In genomic region chr6:15728844-15729577, GRCm38 (mm10) we compare ENCODE assay signal across 16 mouse cellular contexts. TPM values are rescaled to one million over a fixed set of nuclear protein-coding genes. Genes with fewer than 3 reads are reported as not detected.
DNase-seq lines count a peak whose midpoint lies in the region; ATAC-seq and TF ChIP-seq lines count a peak whose summit lies in the region.
"Had no signal": no experiment of that assay in that cellular context is flagged by ENCODE, and none has a peak within 500 bp of the region (broad histone marks: within the 10 kb centered on the region; RNA-seq: fewer than 3 reads in every experiment).

No protein-coding gene starts in this region.

- no peak overlapping the region for H3ac ChIP-seq in C2C12 (ENCODE audit: control insufficient read depth, insufficient read length, low read depth)

- ATAC-seq in kidney, embryonic 15.5 days (replicated peaks; ENCODE audit: low FRiP score) = no peak
- ATAC-seq in Patski = peak; percentile 18
- ATAC-seq in megakaryocyte, adult 5-6 weeks (ENCODE audit: poor library complexity, severe bottlenecking) = peak; percentile 85
- no peak for ATAC-seq in hindbrain, embryonic 11.5 days (ENCODE audit: low FRiP score)

- H3K79me3 ChIP-seq in C2C12 (ENCODE audit: low read depth) = peaks cover 47% of the 10 kb centered on the region

- no peaks in the 10 kb centered on the region for H3K9me3 ChIP-seq in kidney, embryonic 15.5 days (replicated peaks)
- no peaks in the 10 kb centered on the region for H3K9me3 ChIP-seq in hindbrain, embryonic 11.5 days (ENCODE audit: control insufficient read depth, low read length)
- H3K9me3 ChIP-seq: forebrain, embryonic 12.5 days; limb, embryonic 13.5 days; stomach, embryonic 15.5 days had no signal

- H3K9ac ChIP-seq in kidney, embryonic 15.5 days = no peak overlapping the region
- H3K9ac ChIP-seq in hindbrain, embryonic 11.5 days (ENCODE audit: low read depth, low read length) = no peak overlapping the region
- H3K9ac ChIP-seq: forebrain, embryonic 12.5 days; limb, embryonic 13.5 days; stomach, embryonic 15.5 days had no signal

- in situ Hi-C loops in Patski (cut with MboI; ENCODE audit: low pct_unique_long_range_greater_than_20kb) = loop anchor here (5.0 to 25.0 kb wide), 3 partner anchors 63 to 1833 kb away; partner anchors contain the start of gene Tes

- no peak for DNase-seq in kidney, postnatal 14 days
- DNase-seq in Patski (ENCODE audit: low read depth, low spot score) = no peak
- DNase-seq in ovary, postnatal 36 days (ENCODE audit: low spot score) = no peak
- DNase-seq in thymus, postnatal 25 days = no peak
- no peak for DNase-seq in hindbrain, embryonic 11.5 days (ENCODE audit: low spot score)
- DNase-seq: adrenal gland, adult 8-10 months; cerebellum, adult 18-20 months; lung, postnatal 14 days; retina, postnatal 1 day had no signal

- 79% methylated on average over 6 of the region's 6 CpGs for WGBS in kidney, embryonic 15.5 days
- 90% methylated on average over 6 of the region's 6 CpGs for WGBS in hindbrain, embryonic 11.5 days

- no peaks in the 10 kb centered on the region for H3K27me3 ChIP-seq in kidney, embryonic 15.5 days
- no peaks in the 10 kb centered on the region for H3K27me3 ChIP-seq in C2C12 (ENCODE audit: control insufficient read depth, insufficient read depth, insufficient read length)
- H3K27me3 ChIP-seq in Patski = no peaks in the 10 kb centered on the region
- no peaks in the 10 kb centered on the region for H3K27me3 ChIP-seq in hindbrain, embryonic 11.5 days (ENCODE audit: control insufficient read depth, insufficient read depth, low read length)
- H3K27me3 ChIP-seq: forebrain, embryonic 12.5 days; limb, embryonic 13.5 days; stomach, embryonic 15.5 days had no signal

- no peak overlapping the region for H3K4me2 ChIP-seq in kidney, embryonic 15.5 days
- H3K4me2 ChIP-seq in hindbrain, embryonic 11.5 days (replicated peaks; ENCODE audit: low read depth, low read length) = no peak overlapping the region
- H3K4me2 ChIP-seq: forebrain, embryonic 12.5 days; limb, embryonic 13.5 days; stomach, embryonic 15.5 days had no signal

- peaks cover 32% of the 10 kb centered on the region for H3K4me1 ChIP-seq in kidney, embryonic 15.5 days
- no peaks in the 10 kb centered on the region for H3K4me1 ChIP-seq in hindbrain, embryonic 11.5 days (replicated peaks; ENCODE audit: control insufficient read depth, insufficient read depth, low read length)
- H3K4me1 ChIP-seq: stomach, embryonic 15.5 days had no signal

- no peaks in the 10 kb centered on the region for H3K36me3 ChIP-seq in kidney, embryonic 15.5 days
- peaks cover 19% of the 10 kb centered on the region for H3K36me3 ChIP-seq in C2C12 (ENCODE audit: control insufficient read depth, insufficient read depth)
- no peaks in the 10 kb centered on the region for H3K36me3 ChIP-seq in hindbrain, embryonic 11.5 days (ENCODE audit: control insufficient read depth, insufficient read depth, low read length)
- H3K36me3 ChIP-seq: forebrain, embryonic 12.5 days; stomach, embryonic 15.5 days had no signal

- peak overlapping the region; percentile 59 for H3K27ac ChIP-seq in kidney, embryonic 15.5 days
- H3K27ac ChIP-seq in hindbrain, embryonic 11.5 days (ENCODE audit: low read depth, low read length) = no peak overlapping the region
- H3K27ac ChIP-seq: forebrain, embryonic 12.5 days; limb, embryonic 13.5 days; stomach, embryonic 15.5 days had no signal

- TF ChIP-seq CTCF in C2C12 (IDR thresholded peaks at IDR 0.05; ENCODE audit: control insufficient read depth, insufficient read depth, insufficient read length) (no peak), Patski (IDR thresholded peaks at IDR 0.05) (no peak)

- POLR2A ChIA-PET in Patski (lab: Charles Lee) = interaction anchor here (0.5 to 2.0 kb wide), 2 partner anchors 66 to 327 kb away, joined by 3 to 7 read pairs; no protein-coding TSS in a partner anchor

- H3K79me2 ChIP-seq in C2C12 (ENCODE audit: control insufficient read depth, insufficient read depth) = peaks cover 90% of the 10 kb centered on the region

- CTCF ChIA-PET in Patski (lab: Charles Lee) = interaction anchor here (1.0 to 10.6 kb wide), 7 partner anchors 9 to 100 kb away, joined by 3 to 51 read pairs (median 3); no protein-coding TSS in a partner anchor

- H3K4me3 ChIP-seq in kidney, embryonic 15.5 days (replicated peaks) = no peak overlapping the region
- no peak overlapping the region for H3K4me3 ChIP-seq in C2C12 (ENCODE audit: insufficient read depth, poor library complexity, severe bottlenecking)
- H3K4me3 ChIP-seq in hindbrain, embryonic 11.5 days (ENCODE audit: low read depth, low read length) = no peak overlapping the region
- H3K4me3 ChIP-seq: forebrain, embryonic 12.5 days; limb, embryonic 13.5 days; stomach, embryonic 15.5 days had no signal

TF ChIP-seq in C2C12, 6 proteins besides CTCF, POLR2A, EP300 and RAD21:
- TF ChIP-seq MAX (IDR thresholded peaks at IDR 0.05) = peak; percentile 64
- peak; percentile 41 for TF ChIP-seq USF1 (IDR thresholded peaks at IDR 0.05; ENCODE audit: low read depth)
- no peak for TF ChIP-seq MYOD1 (IDR thresholded peaks at IDR 0.05; ENCODE audit: control insufficient read depth, insufficient read length, low read depth)

RNA-seq across cellular contexts. Expression of gene Mdfic, which starts 8.6 kb away (rescaled TPM):
- 5.1 and 5.8 TPM in 2 replicates for polyA plus RNA-seq in kidney, embryonic 15.5 days (2015; fragmentation: Nextera tagmentation; extraction: Ambion mirVana)
- polyA plus RNA-seq in C2C12 (2012; fragmentation: generic; extraction: Trizol) (17.6 TPM), Patski (2021) (123 TPM)
- total RNA-seq in megakaryocyte, adult 5-6 weeks (2015) = 22.0 and 23.3 TPM in 2 replicates
- total RNA-seq in megakaryocyte, adult 5-6 weeks (2017) = 24.2 and 25.8 TPM in 2 replicates
- polyA plus RNA-seq in hindbrain, embryonic 11.5 days (2014; fragmentation: Nextera tagmentation; extraction: Ambion mirVana) = 4.8 and 5.4 TPM in 2 replicates
- total RNA-seq: MEL had no signal

Comparison
In these comparisons a context has a peak if more than half of its experiments do, and no peak if none do; other contexts are left out.
1. ATAC-seq: peak in Patski (single experiment) and megakaryocyte, adult 5-6 weeks (single experiment); none in kidney, embryonic 15.5 days (single experiment) and hindbrain, embryonic 11.5 days (single experiment).